Mouse (Mus musculus) G1E (cell line): ENCODE results near the gene Ssbp3.

Experiments used
- CTCF ChIP-seq: IDR thresholded peaks from 2 replicates; pipeline ENCODE4 v1.5.1; 2012; ENCODE audit warnings: low read depth, low read length, inconsistent platforms, mixed read lengths
- TAL1 ChIP-seq: conservative IDR thresholded peaks from 2 replicates; pipeline ENCODE4 v1.6.1; 2012; ENCODE audit warnings: low read depth, low read length, inconsistent platforms, mixed read lengths

GRCm38 (mm10) chr4:106886307-106887085 is 24.0 kb upstream of the Ssbp3 start:
- TF ChIP-seq CTCF: no peak
- no peak for TF ChIP-seq TAL1
